Mouse (Mus musculus) layer of hippocampus, postnatal 25 days (tissue): ENCODE measurements around the gene Zmynd8. TPM values are rescaled to one million over a fixed set of nuclear protein-coding genes. Genes with fewer than 3 reads are reported as not detected.

Experiments
- DNase-seq, 2 experiments: peaks; one replicate each; pipeline ENCODE4 v3.0.0; 2022; ENCODE audit warnings: mixed read lengths in 2 of 2, low spot score in 1 of 2; ENCODE audit errors: extremely low spot score in 1 of 2
- total RNA-seq, 2 experiments: library from RNA; stranded (reverse); gene quantifications; 2 replicates each; pipeline ENCODE4 v1.2.3; 2021

Zmynd8 gene
- total RNA-seq, 2 experiments from 2014 or later, result 140 to 173 TPM

DNA sequence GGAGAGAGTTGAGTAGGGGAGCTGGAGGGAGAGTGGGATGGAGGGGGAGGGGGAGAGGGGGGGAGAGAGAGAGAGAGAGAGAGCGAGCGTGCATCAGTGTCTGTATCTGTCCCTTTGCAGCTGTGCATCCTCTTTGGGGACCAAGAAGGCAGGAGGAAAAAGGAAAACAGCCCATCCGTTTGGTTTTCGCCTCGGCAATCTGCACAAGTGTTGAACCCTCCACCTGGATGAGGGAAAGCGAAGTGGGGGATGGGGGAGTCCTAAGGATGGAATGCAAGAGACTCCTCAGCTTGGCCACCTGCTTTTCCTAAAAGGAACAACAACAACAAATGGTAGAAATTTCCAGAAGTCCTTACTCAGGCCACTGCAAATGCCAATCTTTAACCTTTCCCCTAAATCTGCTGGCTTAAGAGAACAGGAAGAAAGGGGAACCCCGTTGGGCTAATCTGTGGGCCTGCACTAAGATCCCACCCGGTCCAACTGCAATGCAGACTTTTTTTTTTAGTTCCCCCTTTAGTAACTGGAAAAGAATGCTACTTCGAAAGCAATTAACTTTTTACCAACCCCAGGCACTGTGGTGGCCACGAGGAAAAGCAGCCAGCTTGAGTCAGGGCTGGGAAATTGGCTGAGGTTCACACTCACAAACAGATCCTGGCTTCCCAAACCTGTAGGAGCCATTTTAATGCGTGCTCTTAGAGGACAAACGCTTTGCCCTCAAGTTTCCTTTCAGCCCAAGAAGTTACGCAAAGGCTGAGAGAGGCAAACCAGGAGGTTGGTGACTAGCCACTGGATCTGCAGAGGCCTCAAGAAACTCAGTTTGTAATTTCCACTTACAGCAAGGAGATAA lies 17.0 kb downstream of the Zmynd8 start:
- DNase-seq, result peak in 1 of 2 experiments; percentile 27

GRCm38 (mm10) chr2:165881220-165881584 lies 17.6 kb downstream of the Zmynd8 start:
- DNase-seq, result no peak

GRCm38 (mm10) chr2:165880501-165881182 lies 18.2 kb downstream of the Zmynd8 start:
- no peak for DNase-seq

DNA sequence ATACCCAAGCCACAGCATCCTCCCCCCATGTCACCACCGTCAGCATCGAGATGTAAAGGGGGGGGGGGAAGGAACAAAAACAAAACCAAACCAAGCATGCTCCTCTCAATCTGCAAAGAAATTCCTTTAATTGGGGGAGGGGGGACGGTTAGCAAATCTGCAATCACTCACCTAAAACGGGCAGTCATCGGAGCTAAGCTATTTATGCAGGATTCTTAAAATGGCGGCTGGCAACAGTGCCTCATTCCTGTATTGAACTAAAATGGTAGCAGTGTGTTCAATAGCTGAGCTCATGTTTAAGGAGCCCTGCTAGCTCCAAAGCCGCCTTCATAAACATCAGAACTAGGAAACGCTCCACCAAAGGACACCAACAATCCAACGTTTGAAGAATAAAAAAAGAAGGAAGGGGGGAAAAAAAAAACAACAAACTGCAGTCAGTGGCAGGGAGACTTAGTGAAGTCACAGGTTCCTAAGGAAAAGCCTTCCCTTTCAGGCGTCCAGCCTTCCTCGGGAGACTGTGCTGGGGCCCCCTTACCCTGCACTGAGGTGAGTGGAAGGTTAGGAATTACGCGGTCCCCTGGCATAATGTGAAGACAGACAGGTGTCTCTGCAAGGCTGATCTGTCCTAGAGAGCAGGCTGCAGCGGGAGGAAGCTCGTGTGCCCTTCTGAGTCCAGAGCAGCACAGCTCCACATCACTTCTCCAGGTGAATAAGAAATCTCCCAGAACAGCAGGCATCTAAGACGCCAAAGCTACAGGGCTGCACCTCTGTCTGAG lies 19.2 kb downstream of the Zmynd8 start:
- no peak for DNase-seq

DNA sequence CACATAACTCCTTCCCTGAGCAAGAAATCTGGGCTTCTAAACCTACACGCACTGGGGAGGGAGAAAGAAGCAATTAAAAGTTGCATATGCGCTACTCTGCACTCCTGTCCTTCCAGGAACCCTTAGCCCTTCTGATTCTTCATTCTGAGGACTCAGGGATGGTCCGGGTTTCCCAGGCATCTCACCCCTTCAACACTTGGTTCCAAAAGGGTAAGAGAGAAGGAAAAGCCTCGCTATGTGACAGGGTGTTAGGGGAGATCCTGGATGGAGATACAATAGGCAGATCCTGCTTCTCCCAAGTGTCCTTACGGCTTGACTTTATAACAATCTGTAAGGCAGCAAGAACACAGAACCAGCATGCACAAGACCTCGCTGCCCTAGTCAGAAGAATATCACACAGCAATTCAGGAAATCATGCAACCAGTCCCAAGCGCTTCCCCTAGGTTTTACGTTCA lies 19.9 kb downstream of the Zmynd8 start:
- DNase-seq, result no peak

GRCm38 (mm10) chr2:165878021-165878585 lies 20.7 kb downstream of the Zmynd8 start:
- DNase-seq, result no peak

DNA sequence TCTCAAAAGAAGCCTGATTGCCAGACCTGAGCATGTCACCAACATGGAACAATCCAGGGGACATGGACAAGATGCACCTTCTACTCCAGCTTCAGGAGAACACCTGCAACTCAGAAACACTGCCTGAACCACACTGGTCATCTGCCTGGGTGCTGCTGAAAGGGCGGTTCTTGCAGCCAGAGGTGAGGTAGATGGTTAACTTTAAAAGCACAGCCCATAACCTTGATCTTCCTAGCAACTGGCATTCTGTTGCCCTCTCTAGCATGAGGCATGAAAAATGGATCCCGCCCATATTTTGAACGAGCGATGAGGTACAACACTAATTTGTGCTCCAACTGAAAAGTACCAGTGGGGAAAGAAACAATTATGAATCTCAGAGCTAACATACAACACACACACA lies 21.6 kb downstream of the Zmynd8 start:
- DNase-seq, result no peak

GRCm38 (mm10) chr2:165876201-165876918 lies 22.5 kb downstream of the Zmynd8 start:
- DNase-seq, result no peak

DNA sequence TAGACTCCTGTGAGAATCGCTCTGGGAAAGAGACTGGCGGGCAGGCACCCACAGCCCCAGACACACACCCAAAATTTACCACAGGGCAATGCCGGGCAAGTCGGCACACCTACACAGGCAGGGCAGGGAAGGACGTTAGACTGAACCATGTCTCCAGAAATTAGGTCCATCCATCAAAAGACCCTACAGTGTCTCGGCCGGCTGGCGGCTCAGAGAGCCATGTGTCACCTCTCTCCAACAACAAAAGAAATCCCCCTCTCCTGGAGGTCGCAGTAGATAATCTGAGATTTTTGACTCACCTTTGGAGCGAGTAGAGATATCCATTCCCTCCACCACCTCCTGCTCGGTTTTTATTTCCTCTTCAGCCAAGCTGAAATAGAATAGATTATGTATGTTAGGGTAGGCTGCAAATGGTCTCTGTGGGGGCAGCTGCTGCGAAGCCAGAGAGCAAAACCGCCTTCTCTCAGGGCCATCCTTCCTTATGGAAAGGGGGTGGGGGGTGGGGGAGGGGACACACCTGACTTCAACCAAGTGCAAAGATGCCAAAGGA lies 23.3 kb downstream of the Zmynd8 start:
- DNase-seq, result no peak

GRCm38 (mm10) chr2:165874461-165875339 lies 24.1 kb downstream of the Zmynd8 start:
- no peak for DNase-seq

- no peak for DNase-seq
These were observed 25.0 kb downstream of the Zmynd8 start for GRCm38 (mm10) chr2:165873777-165874176.

DNA sequence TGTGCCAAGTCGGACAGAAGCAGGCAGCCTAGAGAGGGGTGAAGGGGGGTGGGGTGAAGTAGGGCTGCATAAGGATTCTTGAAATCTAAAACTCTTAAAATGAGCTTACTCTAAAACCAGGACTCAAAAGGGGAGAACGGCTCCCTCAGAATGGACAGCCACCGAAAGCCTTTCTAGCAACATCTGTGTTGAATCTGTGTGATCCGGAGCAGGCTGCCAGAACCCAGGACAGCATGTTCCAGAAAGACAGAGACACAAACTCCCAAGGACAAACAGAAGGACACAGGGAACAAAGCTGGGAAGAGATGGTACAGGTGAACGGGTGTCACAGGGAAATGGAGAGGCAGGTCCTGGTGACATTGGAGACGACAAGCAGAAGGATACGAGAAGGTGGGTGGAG lies 25.6 kb downstream of the Zmynd8 start:
- no peak for DNase-seq

DNA sequence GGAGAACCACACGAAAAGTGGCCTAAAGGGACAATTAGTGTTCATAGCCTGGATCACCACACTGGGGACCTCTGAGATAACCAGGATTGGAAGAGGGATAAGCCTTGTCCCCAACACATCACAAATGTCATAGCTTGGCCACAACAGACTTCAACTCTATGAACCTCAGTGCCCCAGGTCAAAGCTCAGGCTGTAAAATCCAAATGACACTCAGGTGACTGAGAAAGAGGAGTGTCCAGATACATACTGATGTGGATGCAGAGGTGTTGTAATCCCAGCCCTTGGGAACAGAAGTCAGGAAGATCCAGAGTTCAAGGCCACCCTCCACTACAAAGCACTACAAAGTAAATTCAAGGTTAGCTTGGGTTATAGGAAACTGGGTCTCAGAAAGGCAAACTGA lies 29.6 kb downstream of the Zmynd8 start:
- DNase-seq, result no peak

- DNase-seq, result no peak
These were observed 30.2 kb downstream of the Zmynd8 start for GRCm38 (mm10) chr2:165868522-165869175.

DNA sequence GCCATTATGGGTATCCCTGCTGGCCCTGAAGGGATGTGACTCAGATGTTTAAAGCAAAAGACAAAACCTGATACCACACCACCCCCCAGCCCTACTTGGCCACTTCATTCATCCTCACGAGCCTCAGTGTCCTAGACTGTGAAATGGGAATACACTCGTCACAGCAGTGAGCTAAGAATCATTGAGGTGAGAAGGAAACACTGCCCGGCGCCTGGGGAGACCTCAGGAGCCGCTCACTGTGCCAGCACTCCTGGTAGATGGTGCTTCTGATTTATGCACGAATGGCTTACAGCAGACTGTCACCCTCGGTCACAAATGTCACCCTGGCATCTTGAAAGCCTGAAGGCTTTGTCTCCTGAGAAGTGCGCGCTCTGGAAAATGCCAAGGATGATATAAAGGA lies 31.3 kb downstream of the Zmynd8 start:
- no peak for DNase-seq

GRCm38 (mm10) chr2:165866951-165867387 lies 31.8 kb downstream of the Zmynd8 start:
- DNase-seq, result no peak

DNA sequence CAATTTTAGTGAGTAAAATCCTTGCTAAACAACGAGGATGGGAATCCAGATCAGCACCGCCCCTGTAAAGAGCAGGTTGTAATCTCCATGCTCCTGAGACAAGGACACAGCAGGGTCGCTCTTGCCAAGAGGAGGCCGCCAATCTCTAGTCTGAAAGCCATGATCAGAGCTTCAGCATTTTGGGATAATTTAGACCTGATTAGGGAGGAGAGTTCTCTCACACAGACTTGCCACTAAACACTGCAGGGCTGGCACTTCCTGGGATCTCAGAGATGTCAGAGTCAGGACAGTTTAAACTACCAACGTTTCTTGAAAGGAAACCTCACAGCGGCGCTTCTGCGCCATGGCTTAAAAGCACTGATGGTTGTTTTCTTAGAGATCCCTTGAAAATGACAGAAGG lies 32.4 kb downstream of the Zmynd8 start:
- no peak for DNase-seq

DNA sequence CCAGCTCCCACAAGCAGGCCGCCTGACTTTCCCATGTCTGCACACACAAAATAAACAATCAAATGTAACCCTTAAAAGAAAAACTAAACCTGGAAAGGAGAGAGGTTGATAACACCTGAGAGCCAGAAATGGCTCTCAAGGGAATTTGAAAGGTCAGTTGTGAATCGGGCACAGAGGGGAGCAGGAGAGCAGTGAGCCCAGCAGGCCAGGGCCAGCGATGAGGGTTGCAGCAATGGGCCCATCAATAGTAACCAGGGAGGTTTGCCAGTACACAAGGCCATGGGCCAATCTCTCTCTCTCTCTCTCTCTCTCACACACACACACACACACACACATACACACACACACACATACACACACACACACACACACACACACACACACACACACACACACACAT lies 34.0 kb downstream of the Zmynd8 start:
- DNase-seq, result no peak
